Mouse (Mus musculus) lung, embryonic 14.5 days (tissue): ENCODE results near the gene Tmcc2. TPM values are rescaled to one million over a fixed set of nuclear protein-coding genes. Genes with fewer than 3 reads are reported as not detected.
"Not testable (repeated sequence)": the region's sequence is repeated elsewhere in the genome, so short reads cannot be mapped to it uniquely, and the experiment has no call there.

Experiments
- ATAC-seq: fragments of 200-750 bp; cut with Nextera tagmentation; 2 replicates; pipeline ENCODE4 v1.8.0; 2017; ENCODE audit warnings: mild to moderate bottlenecking, moderate TSS enrichment, moderate library complexity; ENCODE audit not compliant: insufficient read depth
- DNase-seq: peaks from one replicate; pipeline ENCODE4 v3.0.0-alpha.2; 2015
- H3K27ac ChIP-seq: fragments of 300-500 bp; sonication (generic); 2 replicates; pipeline ENCODE4 v1.5.1; 2014; ENCODE audit warnings: low read depth, mild to moderate bottlenecking, moderate library complexity
- H3K27me3 ChIP-seq: fragments of 300-500 bp; sonication (generic); 2 replicates; pipeline ENCODE4 v1.6.1; 2014; ENCODE audit warnings: low read length, control low read depth; ENCODE audit not compliant: insufficient read depth
- H3K36me3 ChIP-seq: fragments of 300-500 bp; sonication (generic); 2 replicates; pipeline ENCODE4 v1.6.1; 2014; ENCODE audit warnings: control low read depth; ENCODE audit not compliant: insufficient read depth
- H3K4me1 ChIP-seq: fragments of 300-500 bp; sonication (generic); 2 replicates; pipeline ENCODE4 v1.6.1; 2014; ENCODE audit warnings: antibody characterized with exemption, control low read depth; ENCODE audit not compliant: insufficient read depth
- H3K4me2 ChIP-seq: fragments of 300-500 bp; sonication (generic); 2 replicates; pipeline ENCODE4 v1.6.1; 2014; ENCODE audit warnings: mild to moderate bottlenecking
- H3K4me3 ChIP-seq: fragments of 300-500 bp; sonication (generic); 2 replicates; pipeline ENCODE4 v1.5.1; 2014; ENCODE audit warnings: low read depth, low read length
- H3K9ac ChIP-seq: fragments of 300-500 bp; sonication (generic); 2 replicates; pipeline ENCODE4 v1.6.1; 2014
- H3K9me3 ChIP-seq: fragments of 300-500 bp; sonication (generic); 2 replicates; pipeline ENCODE4 v1.6.1; 2016; ENCODE audit warnings: low read depth, low read length, control low read depth
- CTCF ChIP-seq: IDR thresholded peaks from 2 replicates; pipeline ENCODE4 v1.5.1; 2016; ENCODE audit warnings: antibody characterized with exemption, low read depth
- WGBS: fragments of 180-500 bp; shearing (Covaris S2); extraction: QIAGEN DNeasy Blood & Tissue Kit; methylation state at CpG from one replicate; pipeline ENCODE4 v1.1.7; 2014; 5-methylcytosine and 5-hydroxymethylcytosine counted together
- polyA plus RNA-seq: library from polyadenylated mRNA; unstranded; fragments of >200 nt; fragmentation: Nextera tagmentation; extraction: Ambion mirVana; gene quantifications from 2 replicates; pipeline ENCODE4 v1.2.1, GENCODE M21; 2014

The Tmcc2 gene
- polyA plus RNA-seq, 1 experiment from 2014 or later = 10.3 TPM

GRCm38 (mm10) chr1:132356841-132357240, 34.2 kb downstream of the Tmcc2 start:
- Histone ChIP-seq H3K4me2 (no peak overlapping the region), H3K4me3 (no peak overlapping the region), H3K36me3 (peaks cover 33% of the 10 kb centered on the region), H3K4me1 (0 out of 2 replicates have a peak, but pooled peaks cover 4% of the 10 kb centered on the region), H3K9ac (no peak overlapping the region), H3K27me3 (no peaks in the 10 kb centered on the region), H3K27ac (no peak overlapping the region), H3K9me3 (no peaks in the 10 kb centered on the region)
- WGBS = 62% methylated on average over 1 of the region's 1 CpGs
- no peak for DNase-seq
- no peak for ATAC-seq
- no peak for TF ChIP-seq CTCF

GRCm38 (mm10) chr1:132355841-132356242, 35.2 kb downstream of the Tmcc2 start:
- 0% methylated on average over 3 of the region's 3 CpGs for WGBS
- Histone ChIP-seq H3K9me3 (no peaks in the 10 kb centered on the region), H3K9ac (no peak overlapping the region), H3K36me3 (peaks cover 29% of the 10 kb centered on the region), H3K4me1 (0 out of 2 replicates have a peak, but pooled peaks cover 4% of the 10 kb centered on the region), H3K4me3 (no peak overlapping the region), H3K27me3 (no peaks in the 10 kb centered on the region), H3K27ac (no peak overlapping the region), H3K4me2 (no peak overlapping the region)
- ATAC-seq (peak; percentile 64; the same call in 1 of the 2 replicates), DNase-seq (peak; percentile 96)
- TF ChIP-seq CTCF = peak; percentile 99

GRCm38 (mm10) chr1:132355162-132355601, 35.9 kb downstream of the Tmcc2 start:
- 58% methylated on average over 6 of the region's 6 CpGs for WGBS
- no peak overlapping the region for H3K4me3 ChIP-seq
- H3K36me3 ChIP-seq = peaks cover 23% of the 10 kb centered on the region
- ATAC-seq (no peak), DNase-seq (no peak)
- H3K4me2 ChIP-seq = no peak overlapping the region
- no peak overlapping the region for H3K9ac ChIP-seq
- 0 out of 2 replicates have a peak, but pooled peaks cover 4% of the 10 kb centered on the region for H3K4me1 ChIP-seq
- no peaks in the 10 kb centered on the region for H3K27me3 ChIP-seq
- no peak overlapping the region for H3K27ac ChIP-seq
- TF ChIP-seq CTCF = no peak
- no peaks in the 10 kb centered on the region for H3K9me3 ChIP-seq

- no peak overlapping the region for H3K4me3 ChIP-seq
- no peak for ATAC-seq
- H3K27ac ChIP-seq = no peak overlapping the region
- TF ChIP-seq CTCF = no peak
- no peak overlapping the region for H3K9ac ChIP-seq
- WGBS = 60% methylated on average over 9 of the region's 9 CpGs
- H3K27me3 ChIP-seq = no peaks in the 10 kb centered on the region
- H3K4me2 ChIP-seq = no peak overlapping the region
- H3K4me1 ChIP-seq = 0 out of 2 replicates have a peak, but pooled peaks cover 4% of the 10 kb centered on the region
- no peak for DNase-seq
- peaks cover 13% of the 10 kb centered on the region; the same call in 1 of the 2 replicates for H3K36me3 ChIP-seq
- H3K9me3 ChIP-seq = no peaks in the 10 kb centered on the region
Measured at GRCm38 (mm10) chr1:132354234-132354633, 36.8 kb downstream of the Tmcc2 start.

- Histone ChIP-seq H3K4me1 (0 out of 2 replicates have a peak, but pooled peaks cover 4% of the 10 kb centered on the region), H3K27me3 (no peaks in the 10 kb centered on the region), H3K36me3 (peaks cover 5% of the 10 kb centered on the region; the same call in 1 of the 2 replicates), H3K9me3 (no peaks in the 10 kb centered on the region), H3K4me2 (no peak overlapping the region), H3K27ac (no peak overlapping the region), H3K4me3 (no peak overlapping the region), H3K9ac (no peak overlapping the region)
- ATAC-seq (no peak), DNase-seq (no peak)
- WGBS = 49% methylated on average over 5 of the region's 5 CpGs
- TF ChIP-seq CTCF = no peak
Measured at GRCm38 (mm10) chr1:132353389-132353788, 37.7 kb downstream of the Tmcc2 start.

- ATAC-seq (no peak), DNase-seq (no peak)
- no peak overlapping the region for H3K9ac ChIP-seq
- no peak overlapping the region for H3K27ac ChIP-seq
- H3K9me3 ChIP-seq = no peaks in the 10 kb centered on the region
- H3K4me3 ChIP-seq = no peak overlapping the region
- WGBS = 93% methylated on average over 4 of the region's 4 CpGs
- no peaks in the 10 kb centered on the region for H3K36me3 ChIP-seq
- no peak overlapping the region for H3K4me2 ChIP-seq
- H3K4me1 ChIP-seq = peaks cover 4% of the 10 kb centered on the region; the same call in 1 of the 2 replicates
- no peaks in the 10 kb centered on the region for H3K27me3 ChIP-seq
- TF ChIP-seq CTCF = peak; percentile 29; the same call in 1 of the 2 replicates
Measured at GRCm38 (mm10) chr1:132351058-132351457, 40.0 kb downstream of the Tmcc2 start.

- not testable (repeated sequence) for H3K9ac ChIP-seq, H3K27ac ChIP-seq, H3K4me2 ChIP-seq, H3K4me3 ChIP-seq, ATAC-seq, H3K9me3 ChIP-seq, H3K36me3 ChIP-seq, H3K4me1 ChIP-seq, H3K27me3 ChIP-seq, DNase-seq
- 93% methylated on average over 3 of the region's 3 CpGs for WGBS
Measured at GRCm38 (mm10) chr1:132349601-132350000, 41.5 kb downstream of the Tmcc2 start.

- not testable (repeated sequence) for ATAC-seq, H3K4me3 ChIP-seq, H3K27me3 ChIP-seq, DNase-seq, H3K36me3 ChIP-seq, H3K4me2 ChIP-seq, H3K4me1 ChIP-seq, H3K9ac ChIP-seq, H3K9me3 ChIP-seq, H3K27ac ChIP-seq
Measured at GRCm38 (mm10) chr1:132349049-132349448, 42.0 kb downstream of the Tmcc2 start.
